Mouse (Mus musculus) embryonic fibroblast, embryonic 13.5 days (primary cell): ENCODE measurements around the gene Cldn8.

Source experiments
- CTCF ChIP-seq: IDR thresholded peaks from 2 replicates; pipeline ENCODE4 v1.5.1; 2011; ENCODE audit warnings: mild to moderate bottlenecking, control low read depth, low read length, moderate library complexity, borderline replicate concordance; ENCODE audit not compliant: insufficient read depth
- POLR2A ChIP-seq: IDR thresholded peaks from 2 replicates; pipeline ENCODE4 v1.6.1; 2011; ENCODE audit warnings: low read depth, mild to moderate bottlenecking, control low read depth, low read length, moderate library complexity

DNA sequence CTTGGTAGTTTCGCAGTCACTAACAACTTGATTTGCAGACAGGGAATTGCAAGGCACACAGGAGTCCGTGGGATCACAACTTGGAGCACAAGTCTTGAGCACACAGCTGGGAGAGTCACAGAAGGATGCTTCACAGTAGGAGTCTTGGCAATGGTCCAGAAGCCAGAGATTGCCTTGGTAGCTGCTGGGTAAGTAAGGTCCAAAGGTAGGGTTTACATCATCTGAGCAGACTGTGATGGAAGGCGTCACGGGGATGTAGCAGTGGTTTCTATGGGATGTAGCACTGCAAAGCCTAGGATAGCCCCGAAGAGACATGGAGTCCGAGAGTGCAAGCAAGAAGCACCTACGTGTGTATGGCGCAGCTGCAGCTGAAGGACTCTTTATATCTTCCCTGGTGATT lies 48.9 kb upstream of the Cldn8 start, which contains the start of gene Krtap24-1:
- TF ChIP-seq CTCF: no peak
- TF ChIP-seq POLR2A: no peak
